Mouse (Mus musculus) kidney, adult 18-20 months (tissue): Measurements from ENCODE around the gene Olfr732.

ENCODE experiments used
- DNase-seq: peaks from one replicate; pipeline ENCODE4 v3.0.0; 2021

Gene Olfr732

GRCm38 (mm10) chr14:50284106-50284505 lies at the start of gene Olfr732:
Olfr732 (minus strand) TSS chr14:50284206.
- no peak for DNase-seq

DNA sequence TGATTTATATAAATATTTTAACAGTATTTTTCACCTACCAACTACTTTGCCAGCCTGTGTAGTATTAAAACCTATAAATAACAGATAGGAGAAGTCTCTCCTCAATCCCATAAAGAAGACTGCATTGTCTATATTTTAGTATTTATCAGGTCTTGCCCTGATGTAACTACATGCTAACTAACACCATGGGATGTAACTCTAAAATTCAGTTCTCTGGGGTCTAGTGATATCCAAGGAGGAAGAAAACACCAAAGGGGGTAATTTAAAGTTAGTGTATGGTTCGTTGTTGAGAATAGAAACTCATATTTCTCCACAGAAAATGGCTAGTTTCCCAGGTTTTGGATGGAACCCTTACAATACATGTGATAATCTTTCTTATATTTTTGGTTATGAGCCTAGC lies 42.7 kb upstream of the Olfr732 start, which contains the start of gene Olfr734:
Gene Olfr734 (minus strand): TSS at position 101 of the 400 bp plus-strand sequence.
- no peak for DNase-seq

DNA sequence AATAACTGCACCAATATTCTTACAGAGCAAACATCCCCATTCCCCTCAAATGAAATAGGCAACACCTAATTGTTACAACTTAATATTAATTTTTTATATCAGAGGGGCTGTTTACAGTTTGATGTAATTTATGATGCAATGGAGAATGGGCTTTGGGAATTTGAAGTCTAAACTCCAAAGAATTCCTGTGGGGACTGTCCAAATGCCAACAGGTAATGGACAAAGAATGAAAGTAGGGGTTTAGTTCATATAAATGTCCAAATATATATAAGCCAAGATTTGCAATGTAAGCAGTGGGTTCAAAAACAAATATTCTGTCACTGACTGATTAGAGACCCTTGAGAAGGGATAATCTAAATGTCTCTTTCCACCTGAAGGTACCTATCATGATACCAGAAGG lies 17.4 kb upstream of the Olfr732 start, which contains the start of gene Olfr733:
Gene Olfr733 (minus strand): TSS at position 101 of the 400 bp plus-strand sequence.
- DNase-seq, result no peak

- no peak for DNase-seq
These were observed 42.2 kb downstream of the Olfr732 start, which contains the start of gene Olfr731 for GRCm38 (mm10) chr14:50241766-50242165. Olfr731 (minus strand) TSS chr14:50241866.
